Mouse (Mus musculus): ENCODE measurements around the gene Xrra1.

GRCm38 (mm10) chr7:99823045-99823663 lies 35.8 kb upstream of the Xrra1 start:
- TF ChIP-seq CTCF (IDR thresholded peaks at IDR 0.05; ENCODE audit: low read depth) (no peak), EP300 (IDR thresholded peaks at IDR 0.05; ENCODE audit: low read depth) (no peak)

All from liver, embryonic 14.5 days (tissue).